Mouse (Mus musculus) brain, embryonic 14.5 days (tissue): ENCODE measurements around the gene Morf4l2.

Source experiments
- CTCF ChIP-seq: fragments of 200-500 bp; IDR thresholded peaks from 2 replicates; pipeline ENCODE4 v1.5.1; 2012; ENCODE audit warnings: inconsistent platforms, mild to moderate bottlenecking, moderate library complexity, borderline replicate concordance; ENCODE audit not compliant: insufficient read depth, insufficient read length; ENCODE audit errors: extremely low read depth
- POLR2A ChIP-seq: fragments of 200-500 bp; IDR thresholded peaks from 2 replicates; pipeline ENCODE4 v1.6.1; 2012; ENCODE audit warnings: mild to moderate bottlenecking, inconsistent platforms, borderline replicate concordance; ENCODE audit not compliant: poor library complexity, insufficient read depth, insufficient read length, severe bottlenecking; ENCODE audit errors: extremely low read depth

GRCm38 (mm10) chrX:136708168-136708681 is 35.3 kb downstream of the Morf4l2 start:
- TF ChIP-seq POLR2A (peak; percentile 58; the same call in 1 of the 2 replicates), CTCF (no peak)
